Mouse (Mus musculus) kidney, postnatal 4 days (tissue): ENCODE results near the gene AC161166.1.
"Not testable (repeated sequence)": the region's sequence is repeated elsewhere in the genome, so short reads cannot be mapped to it uniquely, and the experiment has no call there.

Source experiments
- DNase-seq, 2 experiments: peaks; one replicate each; pipeline ENCODE4 v3.0.0; 2021; ENCODE audit warnings: mixed read lengths in 2 of 2

Gene AC161166.1

GRCm38 (mm10) chr7:24525686-24526420, 13.6 kb upstream of the AC161166.1 start:
- DNase-seq, result no peak

GRCm38 (mm10) chr7:24524978-24525377, 12.7 kb upstream of the AC161166.1 start:
- DNase-seq, result no peak

- DNase-seq, result no peak
Measured at GRCm38 (mm10) chr7:24523723-24524122, 11.5 kb upstream of the AC161166.1 start.

GRCm38 (mm10) chr7:24522805-24523204, 10.6 kb upstream of the AC161166.1 start:
- no peak for DNase-seq

- not testable (repeated sequence) for DNase-seq
Measured at GRCm38 (mm10) chr7:24520054-24520453, 7.8 kb upstream of the AC161166.1 start.

GRCm38 (mm10) chr7:24519130-24519529, 6.9 kb upstream of the AC161166.1 start:
- DNase-seq, result no peak

- DNase-seq, result no peak
Measured at GRCm38 (mm10) chr7:24517654-24518053, 5.4 kb upstream of the AC161166.1 start.

GRCm38 (mm10) chr7:24517077-24517476, 4.8 kb upstream of the AC161166.1 start:
- no peak for DNase-seq

GRCm38 (mm10) chr7:24516319-24516718, 4.1 kb upstream of the AC161166.1 start:
- DNase-seq, result peak in 1 of 2 experiments; percentile 43

GRCm38 (mm10) chr7:24507726-24508114, 4.5 kb downstream of the AC161166.1 start:
- no peak for DNase-seq

- DNase-seq, result peak; percentile 91 to 95
Measured at GRCm38 (mm10) chr7:24506838-24507725, 5.2 kb downstream of the AC161166.1 start, which contains the start of gene Zfp428. TSS of gene Zfp428 (plus strand) at chr7:24507006.

- no peak for DNase-seq
Measured at GRCm38 (mm10) chr7:24506476-24506837, 5.8 kb downstream of the AC161166.1 start.

- DNase-seq, result no peak
Measured at GRCm38 (mm10) chr7:24506065-24506459, 6.2 kb downstream of the AC161166.1 start.

GRCm38 (mm10) chr7:24505447-24506064, 6.7 kb downstream of the AC161166.1 start:
- DNase-seq, result no peak

GRCm38 (mm10) chr7:24504868-24505267, 7.4 kb downstream of the AC161166.1 start:
- DNase-seq, result no peak

- DNase-seq, result peak in 1 of 2 experiments; percentile 11
Measured at GRCm38 (mm10) chr7:24504004-24504403, 8.3 kb downstream of the AC161166.1 start.

- peak; percentile 47 to 54 for DNase-seq
Measured at GRCm38 (mm10) chr7:24501492-24501891, 10.8 kb downstream of the AC161166.1 start.

- peak; percentile 67 to 70 for DNase-seq
Measured at GRCm38 (mm10) chr7:24500929-24501328, 11.3 kb downstream of the AC161166.1 start.

- peak; percentile 74 to 78 for DNase-seq
Measured at GRCm38 (mm10) chr7:24499856-24500577, 12.2 kb downstream of the AC161166.1 start.

- no peak for DNase-seq
Measured at GRCm38 (mm10) chr7:24488303-24488702, 24.0 kb downstream of the AC161166.1 start.

GRCm38 (mm10) chr7:24487403-24487802, 24.9 kb downstream of the AC161166.1 start:
- no peak for DNase-seq

- peak; percentile 26 to 33 for DNase-seq
Measured at GRCm38 (mm10) chr7:24486654-24487130, 25.6 kb downstream of the AC161166.1 start.
